Mouse (Mus musculus) embryonic facial prominence, embryonic 14.5 days (tissue): Measurements from ENCODE around the gene Stxbp5l. TPM values are rescaled to one million over a fixed set of nuclear protein-coding genes. Genes with fewer than 3 reads are reported as not detected.

ENCODE experiments used
- ATAC-seq: fragments of 200-750 bp; cut with Nextera tagmentation; 2 replicates; pipeline ENCODE4 v1.8.0; 2017; ENCODE audit warnings: low read depth, moderate number of reproducible peaks, moderate TSS enrichment
- DNase-seq: peaks from one replicate; pipeline ENCODE4 v3.0.0-alpha.2; 2015; ENCODE audit warnings: low spot score
- H3K27ac ChIP-seq: fragments of 300-500 bp; sonication (generic); replicated peaks from 2 replicates; pipeline ENCODE4 v1.5.1; 2014; ENCODE audit warnings: low read depth, mild to moderate bottlenecking, low read length, moderate library complexity
- H3K27me3 ChIP-seq: fragments of 300-500 bp; sonication (generic); replicated peaks from 2 replicates; pipeline ENCODE4 v1.6.1; 2014; ENCODE audit warnings: low read length; ENCODE audit not compliant: control insufficient read depth, insufficient read depth
- H3K36me3 ChIP-seq: fragments of 300-500 bp; sonication (generic); 2 replicates; pipeline ENCODE4 v1.6.1; 2014; ENCODE audit warnings: low read length, mixed read lengths; ENCODE audit not compliant: control insufficient read depth, insufficient read depth
- H3K4me1 ChIP-seq: fragments of 300-500 bp; sonication (generic); 2 replicates; pipeline ENCODE4 v1.6.1; 2014; ENCODE audit warnings: antibody characterized with exemption, low read length; ENCODE audit not compliant: control insufficient read depth, insufficient read depth
- H3K4me2 ChIP-seq: fragments of 300-500 bp; sonication (generic); 2 replicates; pipeline ENCODE4 v1.6.1; 2014; ENCODE audit warnings: low read depth, mild to moderate bottlenecking, low read length, moderate library complexity, mixed read lengths
- H3K4me3 ChIP-seq: fragments of 300-500 bp; sonication (generic); 2 replicates; pipeline ENCODE4 v1.5.1; 2014; ENCODE audit warnings: low read depth, mild to moderate bottlenecking, low read length
- H3K9ac ChIP-seq: fragments of 300-500 bp; sonication (generic); 2 replicates; pipeline ENCODE4 v1.6.1; 2014; ENCODE audit warnings: low read depth, mild to moderate bottlenecking, low read length, moderate library complexity, mixed read lengths
- H3K9me3 ChIP-seq: fragments of 300-500 bp; sonication (generic); 2 replicates; pipeline ENCODE4 v1.6.1; 2016; ENCODE audit warnings: low read length; ENCODE audit not compliant: control insufficient read depth
- WGBS: fragments of 180-500 bp; shearing (Covaris S2); extraction: QIAGEN DNeasy Blood & Tissue Kit; methylation state at CpG from one replicate; pipeline ENCODE4 v1.1.7; 2014; 5-methylcytosine and 5-hydroxymethylcytosine counted together
- polyA plus RNA-seq: library from polyadenylated mRNA; unstranded; fragments of >200 nt; fragmentation: Nextera tagmentation; extraction: Ambion mirVana; gene quantifications from 2 replicates; pipeline ENCODE4 v1.2.1, GENCODE M21; 2014

Gene Stxbp5l
- polyA plus RNA-seq, 1 experiment from 2014 or later: 0.35 TPM

DNA sequence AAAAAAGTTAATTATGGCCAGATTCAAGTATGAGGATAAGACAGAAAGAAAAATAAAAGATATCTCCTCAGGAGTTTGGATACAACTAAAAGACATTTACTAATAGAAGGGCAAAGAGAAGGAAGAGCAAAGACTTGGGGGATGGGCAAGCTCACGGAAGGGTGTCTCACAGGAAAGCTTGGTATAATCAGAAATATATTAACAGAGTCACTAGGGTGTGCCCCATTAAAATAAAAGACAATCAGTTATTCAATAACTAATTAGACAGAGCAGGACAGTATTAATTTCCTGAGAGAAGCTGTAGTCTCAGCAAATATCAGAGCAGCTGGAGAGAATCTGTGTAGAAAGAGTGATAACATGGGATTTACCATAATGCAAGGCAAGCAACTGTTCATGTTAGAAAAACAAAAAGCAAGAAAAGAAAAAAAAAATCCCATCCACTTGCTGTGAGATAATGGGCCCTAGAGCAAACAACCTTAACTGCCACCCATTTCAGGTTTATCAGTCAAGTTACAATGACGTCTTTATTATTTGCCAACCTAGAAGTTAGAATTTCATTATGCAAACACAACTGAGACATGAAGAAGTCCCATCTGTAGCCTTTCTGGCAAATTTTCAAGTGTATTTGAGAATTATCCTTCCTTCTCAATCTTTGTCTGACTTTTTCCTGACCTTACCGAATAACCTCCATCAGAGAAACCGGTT is 4.6 kb upstream of the Stxbp5l start:
- Histone ChIP-seq H3K9ac (no peak overlapping the region), H3K4me3 (no peak overlapping the region), H3K27me3 (peaks cover 4% of the 10 kb centered on the region; the same call in 1 of the 2 replicates), H3K4me1 (0 out of 2 replicates have a peak, but pooled peaks cover under 1% of the 10 kb centered on the region), H3K4me2 (no peak overlapping the region), H3K27ac (no peak overlapping the region), H3K36me3 (no peaks in the 10 kb centered on the region), H3K9me3 (no peaks in the 10 kb centered on the region)
- no peak for DNase-seq
- no peak for ATAC-seq
- WGBS: 76% methylated on average over 4 of the region's 4 CpGs

DNA sequence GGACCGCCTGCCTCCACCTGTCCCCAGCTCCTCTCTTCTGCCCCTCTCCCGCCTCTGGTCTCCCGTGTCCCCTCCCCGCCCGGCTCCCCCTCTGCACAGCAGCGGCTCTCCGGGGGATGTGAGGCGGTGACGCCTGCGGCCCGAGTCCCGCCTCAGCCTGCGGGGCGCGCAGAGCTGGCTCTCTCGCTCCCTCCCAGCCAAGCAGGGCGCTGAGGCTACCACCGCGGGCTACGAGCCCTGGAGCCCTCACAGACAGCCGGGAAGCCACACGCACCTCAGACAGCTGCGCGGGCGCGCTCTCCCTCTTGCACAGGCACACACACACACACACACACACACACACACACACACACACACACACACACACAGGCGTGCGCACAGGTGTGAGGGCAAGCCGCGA is 393 bp downstream of the Stxbp5l start:
- Histone ChIP-seq H3K4me3 (peak overlapping the region; percentile 54), H3K4me1 (peaks cover 7% of the 10 kb centered on the region; the same call in 1 of the 2 replicates), H3K9ac (peak overlapping the region; percentile 52), H3K4me2 (peak overlapping the region; percentile 97), H3K27me3 (peaks cover 19% of the 10 kb centered on the region), H3K36me3 (no peaks in the 10 kb centered on the region), H3K9me3 (no peaks in the 10 kb centered on the region), H3K27ac (no peak overlapping the region)
- DNase-seq (no peak), ATAC-seq (peak; percentile 84)
- WGBS: 1% methylated on average over 12 of the region's 30 CpGs

DNA sequence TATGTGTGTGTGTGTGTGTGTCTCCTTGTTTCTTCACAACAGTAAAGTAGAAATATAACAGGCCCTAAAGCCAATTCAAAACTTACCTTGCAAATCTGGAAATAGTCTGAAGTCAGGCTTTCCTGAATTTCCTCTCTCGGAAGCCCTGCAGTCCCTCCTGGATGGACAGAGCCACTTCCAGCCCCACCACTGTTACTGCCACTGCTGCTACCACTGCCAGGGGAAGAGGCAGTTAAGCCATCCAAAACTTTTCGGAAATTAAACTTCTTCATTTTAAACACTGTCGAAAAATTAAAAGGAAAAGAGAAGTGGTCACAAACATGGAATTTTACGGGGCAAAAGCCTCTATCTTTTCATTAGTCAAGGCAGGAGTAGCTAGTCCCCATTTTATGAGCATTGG is 1.3 kb downstream of the Stxbp5l start:
- Histone ChIP-seq H3K4me3 (0 out of 2 replicates have a peak overlapping the region, but pooled peaks have one; percentile 54), H3K27me3 (peaks cover 19% of the 10 kb centered on the region), H3K9ac (no peak overlapping the region), H3K36me3 (no peaks in the 10 kb centered on the region), H3K9me3 (no peaks in the 10 kb centered on the region), H3K27ac (no peak overlapping the region), H3K4me2 (peak overlapping the region; percentile 97; the same call in 1 of the 2 replicates), H3K4me1 (peaks cover 7% of the 10 kb centered on the region; the same call in 1 of the 2 replicates)
- no peak for ATAC-seq
- no peak for DNase-seq
- WGBS: 60% methylated on average over 4 of the region's 4 CpGs

DNA sequence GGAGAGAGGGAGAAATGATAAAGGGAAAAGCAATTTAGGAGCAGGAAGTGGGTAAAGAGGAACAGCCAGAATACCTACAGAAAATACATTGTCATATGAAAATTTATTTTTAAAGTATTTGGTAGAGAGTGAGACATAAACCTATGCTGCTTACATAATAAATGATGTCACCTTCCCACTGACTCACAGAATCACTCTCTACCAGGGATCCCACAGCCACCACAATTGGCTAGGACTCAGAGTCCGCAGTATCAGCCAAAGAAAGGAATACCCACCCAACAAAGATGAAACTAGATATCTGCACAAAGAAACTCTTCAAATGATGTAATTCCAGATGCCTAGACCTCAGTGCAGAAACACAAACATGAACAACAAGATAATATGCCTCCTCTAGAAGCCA is 12.0 kb downstream of the Stxbp5l start:
- no peak for ATAC-seq
- no peak overlapping the region for H3K4me3 ChIP-seq
- no peak overlapping the region for H3K27ac ChIP-seq
- 78% methylated on average over 1 of the region's 1 CpGs for WGBS
- H3K4me1 ChIP-seq: no peaks in the 10 kb centered on the region
- DNase-seq: no peak
- H3K36me3 ChIP-seq: no peaks in the 10 kb centered on the region
- no peaks in the 10 kb centered on the region for H3K9me3 ChIP-seq
- no peaks in the 10 kb centered on the region for H3K27me3 ChIP-seq
- H3K4me2 ChIP-seq: no peak overlapping the region
- H3K9ac ChIP-seq: no peak overlapping the region

GRCm38 (mm10) chr16:37367426-37367825 is 17.3 kb downstream of the Stxbp5l start:
- Histone ChIP-seq H3K4me2 (no peak overlapping the region), H3K27ac (no peak overlapping the region), H3K27me3 (no peaks in the 10 kb centered on the region), H3K9me3 (no peaks in the 10 kb centered on the region), H3K9ac (no peak overlapping the region), H3K4me3 (no peak overlapping the region), H3K36me3 (no peaks in the 10 kb centered on the region), H3K4me1 (no peaks in the 10 kb centered on the region)
- 83% methylated on average over 4 of the region's 4 CpGs for WGBS
- DNase-seq (no peak), ATAC-seq (no peak)

- Histone ChIP-seq H3K4me1 (no peaks in the 10 kb centered on the region), H3K4me3 (no peak overlapping the region), H3K4me2 (no peak overlapping the region), H3K9ac (no peak overlapping the region), H3K27ac (no peak overlapping the region), H3K9me3 (no peaks in the 10 kb centered on the region), H3K27me3 (no peaks in the 10 kb centered on the region), H3K36me3 (no peaks in the 10 kb centered on the region)
- 77% methylated on average over 2 of the region's 2 CpGs for WGBS
- ATAC-seq: no peak
- DNase-seq: no peak
Observed at GRCm38 (mm10) chr16:37363958-37364357, 20.8 kb downstream of the Stxbp5l start.

GRCm38 (mm10) chr16:37355621-37356020 is 29.1 kb downstream of the Stxbp5l start:
- ATAC-seq (no peak), DNase-seq (no peak)
- Histone ChIP-seq H3K4me1 (no peaks in the 10 kb centered on the region), H3K27me3 (no peaks in the 10 kb centered on the region), H3K4me3 (no peak overlapping the region), H3K4me2 (no peak overlapping the region), H3K9ac (no peak overlapping the region), H3K27ac (no peak overlapping the region), H3K9me3 (no peaks in the 10 kb centered on the region), H3K36me3 (no peaks in the 10 kb centered on the region)
- WGBS: 93% methylated on average over 3 of the region's 3 CpGs

GRCm38 (mm10) chr16:37347092-37347491 is 37.7 kb downstream of the Stxbp5l start:
- Histone ChIP-seq H3K4me2 (no peak overlapping the region), H3K4me1 (no peaks in the 10 kb centered on the region), H3K9ac (no peak overlapping the region), H3K27ac (no peak overlapping the region), H3K9me3 (no peaks in the 10 kb centered on the region), H3K27me3 (no peaks in the 10 kb centered on the region), H3K36me3 (no peaks in the 10 kb centered on the region), H3K4me3 (no peak overlapping the region)
- no peak for ATAC-seq
- peak; percentile 49 for DNase-seq
- 7% methylated on average over 3 of the region's 3 CpGs for WGBS

- Histone ChIP-seq H3K27me3 (no peaks in the 10 kb centered on the region), H3K4me1 (no peaks in the 10 kb centered on the region), H3K27ac (no peak overlapping the region), H3K9me3 (no peaks in the 10 kb centered on the region), H3K36me3 (no peaks in the 10 kb centered on the region), H3K4me3 (no peak overlapping the region), H3K9ac (no peak overlapping the region), H3K4me2 (no peak overlapping the region)
- no peak for DNase-seq
- no peak for ATAC-seq
- 59% methylated on average over 2 of the region's 2 CpGs for WGBS
Observed at GRCm38 (mm10) chr16:37344960-37345359, 39.8 kb downstream of the Stxbp5l start.
